Mouse (Mus musculus) ES-E14 (cell line): Measurements from ENCODE around the gene Stip1.

Experiments used
- HCFC1 ChIP-seq: IDR thresholded peaks from 2 replicates; pipeline ENCODE4 v1.6.1; 2012; ENCODE audit warnings: low read length, inconsistent platforms, borderline replicate concordance; ENCODE audit not compliant: insufficient read depth
- MAFK ChIP-seq: IDR thresholded peaks from 2 replicates; pipeline ENCODE4 v1.6.1; 2014; ENCODE audit warnings: mild to moderate bottlenecking, low read depth, low read length, inconsistent platforms; ENCODE audit not compliant: insufficient read depth
- ZC3H11A ChIP-seq: IDR thresholded peaks from 2 replicates; pipeline ENCODE4 v1.6.1; 2012; ENCODE audit warnings: low read depth, mild to moderate bottlenecking, inconsistent platforms, low read length, borderline replicate concordance
- ZNF384 ChIP-seq: IDR thresholded peaks from 2 replicates; pipeline ENCODE4 v1.6.1; 2012; ENCODE audit warnings: low read depth, low read length, inconsistent platforms

GRCm38 (mm10) chr19:6987904-6988285, 51.9 kb downstream of the Stip1 start:
- TF ChIP-seq MAFK (no peak), ZNF384 (no peak), HCFC1 (no peak), ZC3H11A (no peak)
